Mouse (Mus musculus) hindbrain, embryonic 13.5 days (tissue): ENCODE measurements at regions not wholly inside any gene's neighbourhood (a gene's known extent, or its start where the extent isn't known, plus 50 kb on each side); places are given as distances from the start of the nearest gene placed in this dataset.
"Not testable (repeated sequence)": the region's sequence is repeated elsewhere in the genome, so short reads cannot be mapped to it uniquely, and the experiment has no call there.

Experiments used
- ATAC-seq: fragments of 200-750 bp; cut with Nextera tagmentation; 2 replicates; pipeline ENCODE4 v1.8.0; 2017; ENCODE audit warnings: moderate TSS enrichment; ENCODE audit not compliant: low FRiP score
- H3K27ac ChIP-seq: fragments of 300-500 bp; sonication (generic); 2 replicates; pipeline ENCODE4 v1.5.1; 2015; ENCODE audit warnings: inconsistent platforms, mild to moderate bottlenecking, moderate library complexity
- H3K27me3 ChIP-seq: fragments of 300-500 bp; sonication (generic); 2 replicates; pipeline ENCODE4 v1.6.1; 2015; ENCODE audit warnings: mild to moderate bottlenecking, inconsistent platforms
- H3K36me3 ChIP-seq: fragments of 300-500 bp; sonication (generic); 2 replicates; pipeline ENCODE4 v1.6.1; 2015; ENCODE audit warnings: mild to moderate bottlenecking, inconsistent platforms
- H3K4me1 ChIP-seq: fragments of 300-500 bp; sonication (generic); replicated peaks from 2 replicates; pipeline ENCODE4 v1.6.1; 2015; ENCODE audit warnings: inconsistent platforms
- H3K4me2 ChIP-seq: fragments of 300-500 bp; sonication (generic); 2 replicates; pipeline ENCODE4 v1.6.1; 2015; ENCODE audit warnings: inconsistent platforms, mild to moderate bottlenecking, moderate library complexity
- H3K4me3 ChIP-seq: fragments of 300-500 bp; sonication (generic); 2 replicates; pipeline ENCODE4 v1.5.1; 2015; ENCODE audit warnings: mild to moderate bottlenecking, inconsistent platforms
- H3K9ac ChIP-seq: fragments of 300-500 bp; sonication (generic); 2 replicates; pipeline ENCODE4 v1.6.1; 2015; ENCODE audit warnings: mild to moderate bottlenecking, inconsistent platforms
- H3K9me3 ChIP-seq: fragments of 300-500 bp; sonication (generic); 2 replicates; pipeline ENCODE4 v1.6.1; 2016; ENCODE audit warnings: inconsistent platforms
- WGBS: fragments of 180-500 bp; shearing (Covaris S2); methylation state at CpG from one replicate; pipeline ENCODE4 v1.1.7; 2015; 5-methylcytosine and 5-hydroxymethylcytosine counted together

DNA sequence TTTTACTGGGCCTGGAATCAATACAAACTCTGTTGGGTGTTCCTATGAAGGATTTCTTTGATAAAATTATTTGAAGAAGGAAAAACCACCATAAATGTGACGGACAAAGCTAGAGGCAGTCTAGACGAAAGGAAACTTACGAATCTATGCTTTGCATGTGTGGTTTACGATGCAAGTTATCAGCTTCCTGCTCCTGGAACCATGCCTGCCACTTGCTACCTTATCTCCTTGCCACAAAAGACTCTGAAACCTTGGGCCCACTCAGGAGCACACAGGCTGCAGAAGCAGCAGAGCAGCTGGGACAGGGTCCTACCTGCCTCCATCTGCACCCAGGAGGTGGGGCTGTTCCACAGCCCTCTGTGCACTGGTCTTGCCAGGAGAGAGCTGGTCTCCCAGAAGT is 287.5 kb downstream of the Arl6ip6 start:
- not testable (repeated sequence) for H3K36me3 ChIP-seq, H3K4me2 ChIP-seq, H3K4me3 ChIP-seq, H3K9me3 ChIP-seq, H3K9ac ChIP-seq, H3K27ac ChIP-seq, H3K27me3 ChIP-seq, ATAC-seq, H3K4me1 ChIP-seq
- WGBS, result 89% methylated on average over 4 of the region's 4 CpGs

DNA sequence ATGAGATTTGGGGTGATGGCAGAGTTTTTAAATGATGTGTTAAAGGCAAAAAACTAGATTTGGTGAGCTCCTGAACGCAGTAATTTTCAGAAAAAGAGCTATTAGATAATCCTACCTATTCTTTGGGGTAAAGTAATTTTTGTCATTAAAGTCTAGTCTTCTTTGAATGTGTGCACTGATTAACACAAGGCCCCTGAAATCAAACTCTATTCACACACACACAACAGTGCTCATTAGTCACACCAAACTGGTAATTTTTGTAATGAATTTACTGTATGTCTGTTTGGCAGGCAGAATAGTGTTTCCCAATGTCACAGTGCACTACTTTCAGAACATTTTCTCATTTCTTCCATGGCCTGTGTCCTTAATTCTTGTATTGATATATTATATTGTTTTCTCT is 296.8 kb downstream of the Arl6ip6 start:
- Histone ChIP-seq H3K4me1 (0 out of 2 replicates have a peak, but pooled peaks cover 3% of the 10 kb centered on the region), H3K36me3 (no peaks in the 10 kb centered on the region), H3K4me3 (no peak overlapping the region), H3K4me2 (no peak overlapping the region), H3K9me3 (no peaks in the 10 kb centered on the region), H3K27ac (no peak overlapping the region), H3K9ac (no peak overlapping the region), H3K27me3 (no peaks in the 10 kb centered on the region)
- ATAC-seq, result no peak
- WGBS, result 84% methylated on average over 1 of the region's 1 CpGs

DNA sequence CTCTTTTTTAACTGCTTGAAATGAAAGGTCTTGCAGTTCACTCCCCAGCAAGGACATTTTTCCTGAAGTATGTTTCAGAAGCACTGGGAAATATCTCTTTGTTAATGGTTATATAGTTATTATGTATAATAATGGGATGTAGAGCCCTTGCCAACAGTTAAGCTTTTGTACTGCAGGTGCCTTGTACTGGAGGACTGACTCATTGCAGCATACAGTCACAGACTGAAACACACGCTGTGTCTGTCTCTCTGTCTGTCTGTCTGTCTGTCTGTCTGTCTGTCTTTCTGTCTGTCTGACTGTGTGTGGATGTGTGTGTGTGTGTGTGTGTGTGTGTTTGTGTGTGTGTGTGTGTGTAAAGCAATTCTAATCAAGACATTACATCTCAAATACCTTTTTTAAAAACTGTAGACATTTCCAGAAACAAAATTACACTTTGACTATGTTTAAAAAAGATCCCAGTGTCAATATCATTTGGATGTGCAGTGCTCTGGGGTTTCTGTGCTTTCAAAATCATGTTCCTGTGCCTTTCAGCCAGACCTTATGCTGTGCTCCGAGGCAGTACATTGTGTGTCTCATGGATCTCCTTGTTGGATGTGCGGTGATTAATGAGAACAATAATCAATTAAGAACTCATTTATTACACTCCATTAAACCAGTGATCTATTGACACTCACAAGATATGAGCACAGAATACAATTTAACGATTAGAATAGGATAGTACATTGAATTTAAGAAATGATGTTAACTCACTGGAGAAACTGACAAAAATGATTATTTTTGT is 299.5 kb downstream of the Arl6ip6 start:
- no peaks in the 10 kb centered on the region for H3K36me3 ChIP-seq
- 0 out of 2 replicates have a peak, but pooled peaks cover 3% of the 10 kb centered on the region for H3K4me1 ChIP-seq
- no peaks in the 10 kb centered on the region for H3K27me3 ChIP-seq
- no peak overlapping the region for H3K4me3 ChIP-seq
- ATAC-seq, result peak; percentile 73
- H3K4me2 ChIP-seq, result no peak overlapping the region
- 46% methylated on average over 4 of the region's 4 CpGs for WGBS
- H3K27ac ChIP-seq, result no peak overlapping the region
- no peak overlapping the region for H3K9ac ChIP-seq
- H3K9me3 ChIP-seq, result no peaks in the 10 kb centered on the region

DNA sequence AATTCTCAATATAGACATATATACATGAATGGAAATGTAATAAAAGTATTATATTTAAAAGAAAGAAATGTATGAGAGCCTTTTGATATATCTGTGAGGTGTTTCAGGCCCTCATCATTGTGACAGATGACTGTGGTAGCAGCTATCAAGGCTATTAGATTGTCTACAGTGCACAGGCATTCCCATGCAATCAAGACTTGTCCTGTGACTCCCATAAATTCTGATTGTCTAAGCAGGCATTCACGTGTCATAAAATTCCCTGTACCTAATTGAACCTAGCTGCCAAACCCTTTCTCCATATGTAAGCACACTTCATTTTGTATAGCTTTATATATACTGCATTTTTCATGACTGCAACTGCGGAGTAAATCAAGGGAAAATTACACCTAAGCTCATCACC is 301.3 kb downstream of the Arl6ip6 start:
- Histone ChIP-seq H3K4me3 (no peak overlapping the region), H3K36me3 (no peaks in the 10 kb centered on the region), H3K4me1 (0 out of 2 replicates have a peak, but pooled peaks cover 3% of the 10 kb centered on the region), H3K27me3 (no peaks in the 10 kb centered on the region), H3K9ac (no peak overlapping the region), H3K27ac (no peak overlapping the region), H3K4me2 (no peak overlapping the region), H3K9me3 (no peaks in the 10 kb centered on the region)
- WGBS, result 65% methylated on average over 2 of the region's 2 CpGs
- no peak for ATAC-seq

DNA sequence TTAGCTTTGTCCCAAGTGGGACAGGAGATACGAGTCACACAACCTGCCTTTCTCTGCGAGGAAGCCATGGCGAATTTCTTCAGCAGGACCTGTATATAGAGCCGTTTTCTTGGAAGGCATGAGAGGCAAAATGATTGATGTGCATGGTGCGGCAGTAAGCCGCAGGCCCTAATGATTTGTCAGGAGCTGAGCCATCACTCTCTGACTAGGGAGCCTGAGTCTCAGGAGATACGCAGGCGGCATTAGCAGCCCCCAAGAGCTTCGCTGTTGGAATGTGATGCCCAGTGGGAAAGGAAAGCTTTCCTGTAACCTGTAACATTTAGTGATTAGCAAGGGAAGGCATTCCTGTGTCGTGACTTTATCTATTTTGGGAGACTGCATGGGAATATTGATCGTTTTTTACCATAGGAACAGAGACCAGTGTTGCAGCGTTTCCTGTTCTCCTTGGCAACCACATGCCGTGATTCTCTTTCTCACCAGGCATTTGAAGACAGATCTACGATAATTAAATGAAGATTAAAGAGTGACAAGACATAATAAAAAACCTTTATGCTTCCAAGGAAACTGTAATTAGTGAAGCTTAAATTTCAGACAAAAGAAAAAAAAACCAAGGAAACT is 310.2 kb downstream of the Arl6ip6 start:
- peak overlapping the region; percentile 30; the same call in 1 of the 2 replicates for H3K27ac ChIP-seq
- WGBS, result 23% methylated on average over 14 of the region's 14 CpGs
- H3K36me3 ChIP-seq, result no peaks in the 10 kb centered on the region
- peaks cover 7% of the 10 kb centered on the region; the same call in 1 of the 2 replicates for H3K4me1 ChIP-seq
- H3K4me2 ChIP-seq, result peak overlapping the region; percentile 53
- no peaks in the 10 kb centered on the region for H3K9me3 ChIP-seq
- no peaks in the 10 kb centered on the region for H3K27me3 ChIP-seq
- peak overlapping the region; percentile 21; the same call in 1 of the 2 replicates for H3K9ac ChIP-seq
- ATAC-seq, result peak; percentile 94
- peak overlapping the region; percentile 27 for H3K4me3 ChIP-seq

DNA sequence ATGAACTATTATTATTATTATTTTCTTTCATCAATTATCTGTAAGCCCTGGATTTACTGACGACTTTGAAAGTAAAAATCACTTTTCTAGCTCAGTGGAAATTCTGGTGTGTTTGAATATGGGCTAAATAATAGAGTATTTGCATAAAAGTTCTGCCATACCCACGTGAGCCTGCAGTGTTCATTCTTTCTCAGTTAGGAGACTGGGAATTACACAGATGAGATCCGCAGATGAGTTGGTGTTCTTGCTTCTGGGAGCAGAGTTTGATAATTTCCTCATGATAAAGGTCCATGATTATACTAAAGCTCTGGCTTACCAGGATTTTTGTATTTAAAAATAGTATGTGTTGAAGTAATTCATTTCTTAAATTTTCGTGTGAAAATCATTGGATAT is 310.7 kb downstream of the Arl6ip6 start:
- H3K27me3 ChIP-seq, result no peaks in the 10 kb centered on the region
- no peak overlapping the region for H3K27ac ChIP-seq
- H3K4me2 ChIP-seq, result peak overlapping the region; percentile 53; the same call in 1 of the 2 replicates
- H3K4me3 ChIP-seq, result no peak overlapping the region
- WGBS, result 50% methylated on average over 4 of the region's 4 CpGs
- no peaks in the 10 kb centered on the region for H3K36me3 ChIP-seq
- no peaks in the 10 kb centered on the region for H3K9me3 ChIP-seq
- H3K4me1 ChIP-seq, result peaks cover 7% of the 10 kb centered on the region; the same call in 1 of the 2 replicates
- ATAC-seq, result no peak; the same call in 1 of the 2 replicates
- no peak overlapping the region for H3K9ac ChIP-seq

DNA sequence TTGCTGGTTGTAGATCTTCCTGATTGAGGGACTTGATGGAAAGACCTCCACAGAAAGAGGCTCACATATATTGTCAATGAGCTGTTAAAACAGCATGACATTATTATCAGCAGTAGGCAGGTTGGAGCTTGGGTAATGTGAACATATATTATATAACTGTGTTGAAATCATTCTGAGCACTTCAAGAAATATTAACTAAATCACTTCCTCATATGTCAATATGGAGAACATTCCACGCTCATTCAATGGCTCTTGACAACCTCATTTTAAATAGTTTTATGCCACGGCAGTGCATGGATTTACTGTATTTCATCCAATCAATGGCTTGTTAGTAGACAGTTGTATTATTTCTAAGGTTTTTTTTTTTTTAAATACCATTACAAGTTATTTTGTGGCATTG is 350.6 kb downstream of the Arl6ip6 start:
- Histone ChIP-seq H3K27ac (no peak overlapping the region), H3K4me2 (no peak overlapping the region), H3K36me3 (no peaks in the 10 kb centered on the region), H3K9ac (no peak overlapping the region), H3K4me1 (no peaks in the 10 kb centered on the region), H3K4me3 (no peak overlapping the region), H3K27me3 (no peaks in the 10 kb centered on the region), H3K9me3 (0 out of 2 replicates have a peak, but pooled peaks cover 4% of the 10 kb centered on the region)
- WGBS, result 86% methylated on average over 2 of the region's 2 CpGs
- no peak for ATAC-seq

DNA sequence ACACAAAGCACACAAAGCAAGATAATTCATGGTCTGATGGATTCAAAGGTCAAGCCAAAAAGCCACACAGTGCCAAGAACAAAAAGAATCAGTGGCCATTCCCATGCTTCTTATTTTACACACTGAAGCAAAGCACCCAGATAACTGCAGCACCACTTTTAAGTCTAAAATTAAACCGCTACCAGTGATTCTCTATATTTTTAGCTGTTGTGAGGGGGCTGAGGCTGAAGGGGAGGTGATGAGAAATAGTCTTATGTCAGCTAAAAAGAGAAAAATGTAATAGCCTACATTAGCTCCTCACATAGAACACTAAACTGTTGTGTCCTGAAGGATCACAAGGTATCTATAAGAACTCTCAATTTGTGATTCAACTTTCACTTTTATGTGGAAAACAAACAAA is 382.5 kb downstream of the Arl6ip6 start:
- no peak for ATAC-seq
- no peaks in the 10 kb centered on the region for H3K9me3 ChIP-seq
- no peaks in the 10 kb centered on the region for H3K36me3 ChIP-seq

DNA sequence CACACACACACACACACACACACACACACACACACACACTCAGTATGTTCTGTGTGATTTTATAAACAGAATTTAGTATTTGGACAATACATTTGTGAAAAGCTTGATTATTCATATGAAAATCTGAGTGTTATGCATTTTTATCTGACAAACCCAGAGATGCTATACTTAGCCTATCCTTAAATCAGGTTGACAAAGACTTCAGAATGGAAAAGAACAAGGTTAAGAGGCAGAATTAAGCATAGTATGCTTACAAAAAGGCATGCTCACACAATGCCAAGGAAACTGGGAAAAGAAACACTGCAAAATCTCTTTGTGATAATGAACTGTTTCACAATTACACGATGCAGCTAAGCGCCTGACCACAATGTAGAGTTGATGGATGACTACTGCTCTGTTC is 414.3 kb downstream of the Arl6ip6 start:
- ATAC-seq, result no peak
- Histone ChIP-seq H3K4me2 (no peak overlapping the region), H3K4me1 (no peaks in the 10 kb centered on the region), H3K27ac (no peak overlapping the region), H3K4me3 (no peak overlapping the region), H3K9me3 (no peaks in the 10 kb centered on the region), H3K27me3 (no peaks in the 10 kb centered on the region), H3K9ac (no peak overlapping the region), H3K36me3 (no peaks in the 10 kb centered on the region)
- 64% methylated on average over 2 of the region's 2 CpGs for WGBS

More for the DNA sequence above, 382.5 kb downstream of the Arl6ip6 start:
- no peak overlapping the region for H3K27ac ChIP-seq
- no peak overlapping the region for H3K9ac ChIP-seq
- no peaks in the 10 kb centered on the region for H3K4me1 ChIP-seq
- H3K27me3 ChIP-seq, result no peaks in the 10 kb centered on the region
- H3K4me2 ChIP-seq, result no peak overlapping the region
- H3K4me3 ChIP-seq, result no peak overlapping the region
- WGBS, result 45% methylated on average over 1 of the region's 1 CpGs

DNA sequence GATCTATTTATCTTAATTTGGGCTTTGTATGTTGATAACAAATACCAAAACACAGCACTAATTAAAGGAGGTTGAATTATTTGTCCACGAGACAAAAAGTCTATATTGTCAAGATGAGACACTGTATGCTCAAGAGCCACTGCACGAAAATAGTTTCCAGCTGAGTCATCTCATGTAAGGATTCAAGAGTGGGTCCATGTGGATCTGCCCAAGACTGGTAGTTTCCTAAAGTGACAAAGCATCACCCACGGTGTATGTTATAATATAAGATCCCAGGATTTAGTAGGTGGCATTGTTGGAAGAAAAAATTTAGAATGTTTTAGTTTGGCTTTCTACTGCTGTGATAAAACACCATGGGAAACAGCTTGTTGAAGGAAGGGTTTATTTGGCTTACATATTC is 428.2 kb downstream of the Arl6ip6 start:
- Histone ChIP-seq H3K9ac (no peak overlapping the region), H3K4me1 (no peaks in the 10 kb centered on the region), H3K36me3 (no peaks in the 10 kb centered on the region), H3K27ac (no peak overlapping the region), H3K4me2 (no peak overlapping the region), H3K9me3 (no peaks in the 10 kb centered on the region), H3K27me3 (no peaks in the 10 kb centered on the region), H3K4me3 (no peak overlapping the region)
- 92% methylated on average over 3 of the region's 3 CpGs for WGBS
- no peak for ATAC-seq

DNA sequence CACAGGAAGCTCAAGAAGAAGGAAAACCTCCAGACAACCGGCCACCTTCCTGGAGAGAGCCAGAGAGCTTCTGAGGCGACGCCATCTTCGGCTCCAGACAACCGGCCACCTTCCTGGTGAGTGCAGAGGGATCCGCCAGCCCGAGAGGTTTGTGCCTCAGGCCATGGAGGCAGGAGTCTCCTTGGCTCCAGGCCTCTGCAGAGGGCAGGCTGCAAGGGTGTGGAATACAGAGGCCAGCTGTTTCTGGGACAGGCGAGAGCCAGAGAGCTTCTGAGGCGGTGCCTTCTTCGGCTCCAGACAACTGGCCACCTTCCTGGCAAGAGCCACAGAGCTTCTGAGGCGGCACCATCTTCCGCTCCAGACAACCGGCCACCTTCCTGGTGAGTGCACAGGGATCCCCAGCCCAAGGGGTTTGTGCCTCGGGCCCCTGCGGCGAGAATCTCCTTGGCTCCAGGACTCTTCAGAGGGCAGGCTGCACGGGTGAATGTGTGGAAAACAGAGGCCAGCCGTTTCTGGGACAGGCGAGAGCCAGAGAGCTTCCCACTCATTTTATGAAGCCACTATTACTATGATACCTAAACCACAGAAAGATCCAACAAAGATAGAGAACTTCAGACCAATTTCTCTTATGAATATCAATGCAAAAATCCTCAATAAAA is 441.4 kb downstream of the Arl6ip6 start:
- not testable (repeated sequence) for H3K4me3 ChIP-seq, H3K4me2 ChIP-seq, H3K36me3 ChIP-seq, H3K27ac ChIP-seq, ATAC-seq, H3K9ac ChIP-seq, H3K27me3 ChIP-seq, H3K4me1 ChIP-seq, H3K9me3 ChIP-seq
- 75% methylated on average over 19 of the region's 19 CpGs for WGBS

DNA sequence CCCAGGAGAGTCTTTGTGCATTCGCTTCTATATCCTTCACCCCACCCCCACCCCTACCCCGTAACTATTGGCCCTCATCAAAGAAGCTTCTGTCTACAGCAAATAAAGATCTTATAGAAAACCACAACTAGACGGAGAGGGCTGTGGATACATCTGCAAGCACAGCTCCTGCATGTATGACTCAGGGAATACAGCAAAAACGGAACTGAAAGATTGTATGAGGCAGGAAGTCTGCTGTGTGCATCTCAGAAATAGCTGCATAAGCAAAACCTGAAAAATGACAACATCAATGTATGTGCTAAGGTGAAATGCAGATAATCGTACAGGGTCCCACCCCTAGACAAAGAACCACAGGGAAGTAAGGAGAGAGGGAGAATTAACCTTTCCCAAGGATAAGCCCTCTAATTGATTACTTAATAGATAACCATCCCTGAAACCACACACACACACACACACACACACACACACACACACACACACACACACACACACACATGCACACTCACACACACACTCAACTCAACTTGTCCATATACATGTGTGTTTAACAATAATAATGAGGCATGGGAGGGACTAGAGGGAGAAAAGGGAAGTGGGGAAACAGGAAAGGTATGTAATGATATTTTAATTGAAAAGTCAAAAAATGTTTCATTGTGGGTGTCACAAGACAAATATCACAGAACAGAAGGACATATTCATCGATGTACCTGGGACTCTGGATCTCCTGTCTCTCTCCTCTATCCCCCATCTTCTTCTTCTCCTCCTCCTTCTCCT is 416.6 kb downstream of the Rprm start:
- H3K27me3 ChIP-seq, result no peaks in the 10 kb centered on the region
- no peaks in the 10 kb centered on the region for H3K9me3 ChIP-seq
- no peaks in the 10 kb centered on the region for H3K36me3 ChIP-seq
- H3K4me2 ChIP-seq, result no peak overlapping the region
- no peak overlapping the region for H3K9ac ChIP-seq
- 84% methylated on average over 6 of the region's 6 CpGs for WGBS
- ATAC-seq, result no peak
- H3K4me3 ChIP-seq, result no peak overlapping the region
- H3K4me1 ChIP-seq, result no peaks in the 10 kb centered on the region
- H3K27ac ChIP-seq, result no peak overlapping the region
